Mouse (Mus musculus): Measurements from ENCODE around the gene D430041D05Rik. TPM values are rescaled to one million over a fixed set of nuclear protein-coding genes. Genes with fewer than 3 reads are reported as not detected.

D430041D05Rik gene
- polyA plus RNA-seq, 1 experiment from 2014 or later: 1.7 TPM

GRCm38 (mm10) chr2:104299160-104299559 lies 111.7 kb downstream of the D430041D05Rik start:
- DNase-seq (ENCODE audit: low spot score): peak; percentile 76
- WGBS: 21% methylated on average over 7 of the region's 7 CpGs
- Histone ChIP-seq H3K27me3 (ENCODE audit: insufficient read depth, poor library complexity, severe bottlenecking) (no peaks in the 10 kb centered on the region), H3K9me3 (no peaks in the 10 kb centered on the region), H3K4me1 (replicated peaks) (no peaks in the 10 kb centered on the region), H3K4me3 (no peak overlapping the region), H3K36me3 (no peaks in the 10 kb centered on the region), H3K27ac (no peak overlapping the region)

GRCm38 (mm10) chr2:104286821-104287220 lies 124.0 kb downstream of the D430041D05Rik start:
- Histone ChIP-seq H3K27ac (no peak overlapping the region), H3K36me3 (no peaks in the 10 kb centered on the region), H3K9me3 (0 out of 2 replicates have a peak, but pooled peaks cover 2% of the 10 kb centered on the region), H3K27me3 (ENCODE audit: insufficient read depth, poor library complexity, severe bottlenecking) (no peaks in the 10 kb centered on the region), H3K4me1 (replicated peaks) (no peaks in the 10 kb centered on the region), H3K4me3 (no peak overlapping the region)
- DNase-seq (ENCODE audit: low spot score): no peak
- WGBS: 79% methylated on average over 3 of the region's 3 CpGs

GRCm38 (mm10) chr2:104283401-104283955 lies 127.3 kb downstream of the D430041D05Rik start:
- WGBS: 94% methylated on average over 8 of the region's 8 CpGs

GRCm38 (mm10) chr2:104282835-104283234 lies 128.0 kb downstream of the D430041D05Rik start:
- WGBS: 87% methylated on average over 2 of the region's 2 CpGs
- DNase-seq (ENCODE audit: low spot score): no peak

More at GRCm38 (mm10) chr2:104283401-104283955, 127.3 kb downstream of the D430041D05Rik start:
- H3K4me3 ChIP-seq: no peak overlapping the region
- H3K36me3 ChIP-seq: no peaks in the 10 kb centered on the region
- H3K27ac ChIP-seq: no peak overlapping the region
- H3K27me3 ChIP-seq (ENCODE audit: insufficient read depth, poor library complexity, severe bottlenecking): no peaks in the 10 kb centered on the region
- no peak for DNase-seq (ENCODE audit: low spot score)
- 0 out of 2 replicates have a peak, but pooled peaks cover 2% of the 10 kb centered on the region for H3K9me3 ChIP-seq
- no peaks in the 10 kb centered on the region for H3K4me1 ChIP-seq (replicated peaks)

GRCm38 (mm10) chr2:104267049-104267448 lies 143.8 kb downstream of the D430041D05Rik start:
- Histone ChIP-seq H3K4me3 (no peak overlapping the region), H3K36me3 (no peaks in the 10 kb centered on the region), H3K27ac (no peak overlapping the region), H3K9me3 (no peaks in the 10 kb centered on the region), H3K27me3 (ENCODE audit: insufficient read depth, poor library complexity, severe bottlenecking) (no peaks in the 10 kb centered on the region), H3K4me1 (replicated peaks) (0 out of 2 replicates have a peak, but pooled peaks cover 4% of the 10 kb centered on the region)
- 70% methylated on average over 4 of the region's 4 CpGs for WGBS
- no peak for DNase-seq (ENCODE audit: low spot score)

More at GRCm38 (mm10) chr2:104282835-104283234, 128.0 kb downstream of the D430041D05Rik start:
- Histone ChIP-seq H3K27ac (no peak overlapping the region), H3K27me3 (ENCODE audit: insufficient read depth, poor library complexity, severe bottlenecking) (no peaks in the 10 kb centered on the region), H3K4me3 (no peak overlapping the region), H3K36me3 (no peaks in the 10 kb centered on the region), H3K9me3 (0 out of 2 replicates have a peak, but pooled peaks cover 2% of the 10 kb centered on the region), H3K4me1 (replicated peaks) (no peaks in the 10 kb centered on the region)

- Histone ChIP-seq H3K4me3 (no peak overlapping the region), H3K27ac (no peak overlapping the region), H3K4me1 (replicated peaks) (peaks cover 4% of the 10 kb centered on the region; the same call in 1 of the 2 replicates), H3K36me3 (no peaks in the 10 kb centered on the region), H3K27me3 (ENCODE audit: insufficient read depth, poor library complexity, severe bottlenecking) (peaks cover 4% of the 10 kb centered on the region; the same call in 1 of the 2 replicates), H3K9me3 (no peaks in the 10 kb centered on the region)
- 88% methylated on average over 4 of the region's 4 CpGs for WGBS
- DNase-seq (ENCODE audit: low spot score): no peak
Measured at GRCm38 (mm10) chr2:104261741-104262067, 149.1 kb downstream of the D430041D05Rik start.

- peaks cover 6% of the 10 kb centered on the region; the same call in 1 of the 2 replicates for H3K27me3 ChIP-seq (ENCODE audit: insufficient read depth, poor library complexity, severe bottlenecking)
- WGBS: 82% methylated on average over 18 of the region's 18 CpGs
- DNase-seq (ENCODE audit: low spot score): no peak
- no peaks in the 10 kb centered on the region for H3K36me3 ChIP-seq
- no peak overlapping the region for H3K4me3 ChIP-seq
- H3K4me1 ChIP-seq (replicated peaks): peaks cover 4% of the 10 kb centered on the region; the same call in 1 of the 2 replicates
- no peak overlapping the region for H3K27ac ChIP-seq
- no peaks in the 10 kb centered on the region for H3K9me3 ChIP-seq
Measured at GRCm38 (mm10) chr2:104260920-104261740, 149.7 kb downstream of the D430041D05Rik start.

- Histone ChIP-seq H3K9me3 (no peaks in the 10 kb centered on the region), H3K4me3 (no peak overlapping the region), H3K36me3 (no peaks in the 10 kb centered on the region), H3K27me3 (ENCODE audit: insufficient read depth, poor library complexity, severe bottlenecking) (peaks cover 6% of the 10 kb centered on the region; the same call in 1 of the 2 replicates), H3K4me1 (replicated peaks) (peaks cover 19% of the 10 kb centered on the region), H3K27ac (no peak overlapping the region)
- 83% methylated on average over 15 of the region's 15 CpGs for WGBS
- no peak for DNase-seq (ENCODE audit: low spot score)
Measured at GRCm38 (mm10) chr2:104256585-104256984, 154.2 kb downstream of the D430041D05Rik start.

GRCm38 (mm10) chr2:104254944-104255343 lies 155.9 kb downstream of the D430041D05Rik start:
- no peak for DNase-seq (ENCODE audit: low spot score)
- Histone ChIP-seq H3K4me3 (no peak overlapping the region), H3K27ac (no peak overlapping the region), H3K27me3 (ENCODE audit: insufficient read depth, poor library complexity, severe bottlenecking) (peaks cover 6% of the 10 kb centered on the region; the same call in 1 of the 2 replicates), H3K9me3 (no peaks in the 10 kb centered on the region), H3K4me1 (replicated peaks) (peaks cover 27% of the 10 kb centered on the region), H3K36me3 (no peaks in the 10 kb centered on the region)
- WGBS: 95% methylated on average over 9 of the region's 9 CpGs

- WGBS: 97% methylated on average over 4 of the region's 4 CpGs
- Histone ChIP-seq H3K4me3 (no peak overlapping the region), H3K36me3 (no peaks in the 10 kb centered on the region), H3K9me3 (no peaks in the 10 kb centered on the region), H3K27me3 (ENCODE audit: insufficient read depth, poor library complexity, severe bottlenecking) (peaks cover 6% of the 10 kb centered on the region; the same call in 1 of the 2 replicates), H3K4me1 (replicated peaks) (peaks cover 24% of the 10 kb centered on the region), H3K27ac (no peak overlapping the region)
- DNase-seq (ENCODE audit: low spot score): no peak
Measured at GRCm38 (mm10) chr2:104253341-104253740, 157.5 kb downstream of the D430041D05Rik start.

- Histone ChIP-seq H3K27ac (no peak overlapping the region), H3K4me1 (replicated peaks) (peaks cover 24% of the 10 kb centered on the region), H3K9me3 (no peaks in the 10 kb centered on the region), H3K4me3 (no peak overlapping the region), H3K36me3 (no peaks in the 10 kb centered on the region), H3K27me3 (ENCODE audit: insufficient read depth, poor library complexity, severe bottlenecking) (0 out of 2 replicates have a peak, but pooled peaks cover 1% of the 10 kb centered on the region)
- DNase-seq (ENCODE audit: low spot score): no peak
- 53% methylated on average over 4 of the region's 4 CpGs for WGBS
Measured at GRCm38 (mm10) chr2:104251647-104252046, 159.2 kb downstream of the D430041D05Rik start.

- H3K9me3 ChIP-seq: no peaks in the 10 kb centered on the region
- DNase-seq (ENCODE audit: low spot score): no peak
- peaks cover 24% of the 10 kb centered on the region for H3K4me1 ChIP-seq (replicated peaks)
- no peak overlapping the region for H3K27ac ChIP-seq
- WGBS: 70% methylated on average over 2 of the region's 2 CpGs
- no peak overlapping the region for H3K4me3 ChIP-seq
- H3K36me3 ChIP-seq: no peaks in the 10 kb centered on the region
- no peaks in the 10 kb centered on the region for H3K27me3 ChIP-seq (ENCODE audit: insufficient read depth, poor library complexity, severe bottlenecking)
Measured at GRCm38 (mm10) chr2:104249856-104250255, 161.0 kb downstream of the D430041D05Rik start.

- DNase-seq (ENCODE audit: low spot score): no peak
- Histone ChIP-seq H3K27me3 (ENCODE audit: insufficient read depth, poor library complexity, severe bottlenecking) (no peaks in the 10 kb centered on the region), H3K27ac (no peak overlapping the region), H3K4me3 (no peak overlapping the region), H3K4me1 (replicated peaks) (peaks cover 14% of the 10 kb centered on the region), H3K9me3 (no peaks in the 10 kb centered on the region), H3K36me3 (no peaks in the 10 kb centered on the region)
- WGBS: 85% methylated on average over 4 of the region's 4 CpGs
Measured at GRCm38 (mm10) chr2:104246851-104247250, 164.0 kb downstream of the D430041D05Rik start.
